Mouse (Mus musculus): ENCODE results near the gene Bmf.

GRCm38 (mm10) chr2:118562431-118562830, 12.9 kb upstream of the Bmf start:
- no peak for TF ChIP-seq POU5F1 (IDR thresholded peaks at IDR 0.05; ENCODE audit: borderline replicate concordance, low read length)
- TF ChIP-seq CTCF (conservative IDR thresholded peaks at IDR 0.05; ENCODE audit: low read length): no peak
- TF ChIP-seq NANOG (IDR thresholded peaks at IDR 0.05; ENCODE audit: borderline replicate concordance, low read length): no peak

All from E14TG2a.4 (cell line).